Mouse (Mus musculus) heart, embryonic 14.5 days (tissue): ENCODE measurements around the gene Il4i1. TPM values are rescaled to one million over a fixed set of nuclear protein-coding genes. Genes with fewer than 3 reads are reported as not detected.

Experiments
- ATAC-seq: fragments of 200-750 bp; cut with Nextera tagmentation; 2 replicates; pipeline ENCODE4 v1.8.0; 2017; ENCODE audit warnings: low read depth, moderate TSS enrichment; ENCODE audit not compliant: insufficient number of reproducible peaks, insufficient read depth, low FRiP score
- H3K27ac ChIP-seq, 2 experiments: fragments of 200-500 bp in 1 of 2; fragments of 300-500 bp in 1 of 2; sonication (generic) in 1 of 2; replicated peaks in 1 of 2; 2 replicates each; pipeline ENCODE4 v1.5.1; 2012 to 2014; ENCODE audit warnings: low read depth in 2 of 2, low read length in 2 of 2, control low read depth in 1 of 2, mild to moderate bottlenecking in 1 of 2, mixed read lengths in 1 of 2; ENCODE audit not compliant: control insufficient read depth in 1 of 2, insufficient read depth in 1 of 2
- H3K27me3 ChIP-seq: fragments of 300-500 bp; sonication (generic); 2 replicates; pipeline ENCODE4 v1.6.1; 2014; ENCODE audit warnings: mild to moderate bottlenecking, low read length, control low read depth; ENCODE audit not compliant: control insufficient read depth, insufficient read depth
- H3K36me3 ChIP-seq: fragments of 300-500 bp; sonication (generic); 2 replicates; pipeline ENCODE4 v1.6.1; 2014; ENCODE audit warnings: mild to moderate bottlenecking, control low read depth, low read length, mixed read lengths; ENCODE audit not compliant: control insufficient read depth, insufficient read depth
- H3K4me1 ChIP-seq, 2 experiments: fragments of 200-500 bp in 1 of 2; fragments of 300-500 bp in 1 of 2; sonication (generic) in 1 of 2; 2 replicates each; pipeline ENCODE4 v1.6.1; 2012 to 2014; ENCODE audit warnings: low read length in 2 of 2, control low read depth in 1 of 2, mixed read lengths in 1 of 2; ENCODE audit not compliant: control insufficient read depth in 2 of 2, insufficient read depth in 2 of 2
- H3K4me2 ChIP-seq: fragments of 300-500 bp; sonication (generic); 2 replicates; pipeline ENCODE4 v1.6.1; 2014; ENCODE audit warnings: mild to moderate bottlenecking, low read length
- H3K4me3 ChIP-seq, 2 experiments: fragments of 200-500 bp in 1 of 2; fragments of 300-500 bp in 1 of 2; sonication (generic) in 1 of 2; 2 replicates each; pipeline ENCODE4 v1.5.1; 2012 to 2014; ENCODE audit warnings: low read length in 2 of 2, mild to moderate bottlenecking in 2 of 2, control low read depth in 1 of 2, low read depth in 1 of 2, moderate library complexity in 1 of 2; ENCODE audit not compliant: control insufficient read depth in 1 of 2, insufficient read depth in 1 of 2
- H3K9ac ChIP-seq: fragments of 300-500 bp; sonication (generic); 2 replicates; pipeline ENCODE4 v1.6.1; 2014; ENCODE audit warnings: mild to moderate bottlenecking, low read length
- H3K9me3 ChIP-seq: fragments of 300-500 bp; sonication (generic); 2 replicates; pipeline ENCODE4 v1.6.1; 2016; ENCODE audit warnings: low read length, control low read depth; ENCODE audit not compliant: control insufficient read depth
- WGBS: fragments of 180-500 bp; shearing (Covaris S2); extraction: QIAGEN DNeasy Blood & Tissue Kit; methylation state at CpG from one replicate; pipeline ENCODE4 v1.1.7; 2014; 5-methylcytosine and 5-hydroxymethylcytosine counted together
- polyA plus RNA-seq: library from polyadenylated mRNA; unstranded; fragments of >200 nt; fragmentation: Nextera tagmentation; extraction: Ambion mirVana; gene quantifications from 2 replicates; pipeline ENCODE4 v1.2.1, GENCODE M21; 2014

The Il4i1 gene
- polyA plus RNA-seq, 1 experiment from 2014 or later, result 0.91 TPM

GRCm38 (mm10) chr7:44819391-44819790, 3.2 kb downstream of the Il4i1 start:
- H3K9ac ChIP-seq, result peak overlapping the region; percentile 95; the same call in 1 of the 2 replicates
- no peaks in the 10 kb centered on the region for H3K27me3 ChIP-seq
- peak overlapping the region; percentile 91 for H3K4me2 ChIP-seq
- no peaks in the 10 kb centered on the region for H3K9me3 ChIP-seq
- no peak overlapping the region for H3K27ac ChIP-seq
- peak overlapping the region in 1 of 2 experiments; percentile 85; a peak in 1 of 4 replicates for H3K4me3 ChIP-seq
- peaks cover 22 to 71% of the 10 kb centered on the region in 2 experiments for H3K4me1 ChIP-seq
- WGBS, result 95% methylated on average over 2 of the region's 2 CpGs
- H3K36me3 ChIP-seq, result peaks cover 11% of the 10 kb centered on the region; the same call in 1 of the 2 replicates
- no peak for ATAC-seq

- Histone ChIP-seq H3K36me3 (peaks cover 10% of the 10 kb centered on the region; the same call in 1 of the 2 replicates), H3K27ac (no peak overlapping the region), H3K4me1 (peaks cover 22 to 71% of the 10 kb centered on the region in 2 experiments), H3K4me2 (peak overlapping the region; percentile 91; the same call in 1 of the 2 replicates), H3K9me3 (no peaks in the 10 kb centered on the region), H3K9ac (peak overlapping the region; percentile 95), H3K27me3 (no peaks in the 10 kb centered on the region), H3K4me3 (peak overlapping the region in 1 of 2 experiments; percentile 6; a peak in 1 of 4 replicates)
- 39% methylated on average over 5 of the region's 5 CpGs for WGBS
- no peak for ATAC-seq
These were observed 3.7 kb downstream of the Il4i1 start for GRCm38 (mm10) chr7:44819863-44820262.

- Histone ChIP-seq H3K9me3 (no peaks in the 10 kb centered on the region), H3K4me1 (peaks cover 20 to 67% of the 10 kb centered on the region in 2 experiments), H3K9ac (no peak overlapping the region), H3K4me3 (no peak overlapping the region), H3K4me2 (no peak overlapping the region), H3K27ac (no peak overlapping the region; a peak in 1 of 4 replicates), H3K27me3 (no peaks in the 10 kb centered on the region), H3K36me3 (peaks cover 10% of the 10 kb centered on the region; the same call in 1 of the 2 replicates)
- no peak for ATAC-seq
- WGBS, result 74% methylated on average over 3 of the region's 3 CpGs
These were observed 4.3 kb downstream of the Il4i1 start for GRCm38 (mm10) chr7:44820525-44820924.

GRCm38 (mm10) chr7:44821666-44822448, 5.7 kb downstream of the Il4i1 start:
- ATAC-seq, result no peak
- WGBS, result 84% methylated on average over 7 of the region's 7 CpGs

GRCm38 (mm10) chr7:44823409-44823808, 7.2 kb downstream of the Il4i1 start:
- H3K4me1 ChIP-seq, result peaks cover 11 to 58% of the 10 kb centered on the region in 2 experiments

More at GRCm38 (mm10) chr7:44821666-44822448, 5.7 kb downstream of the Il4i1 start:
- Histone ChIP-seq H3K4me1 (peaks cover 20 to 72% of the 10 kb centered on the region in 2 experiments), H3K9me3 (no peaks in the 10 kb centered on the region), H3K4me2 (no peak overlapping the region), H3K27me3 (no peaks in the 10 kb centered on the region), H3K9ac (no peak overlapping the region), H3K36me3 (peaks cover 13% of the 10 kb centered on the region; the same call in 1 of the 2 replicates), H3K4me3 (no peak overlapping the region), H3K27ac (no peak overlapping the region)

GRCm38 (mm10) chr7:44824872-44825271, 8.7 kb downstream of the Il4i1 start:
- no peak overlapping the region for H3K4me3 ChIP-seq
- no peak overlapping the region for H3K9ac ChIP-seq
- H3K4me2 ChIP-seq, result no peak overlapping the region
- no peak overlapping the region for H3K27ac ChIP-seq
- H3K27me3 ChIP-seq, result no peaks in the 10 kb centered on the region
- 25% methylated on average over 3 of the region's 3 CpGs for WGBS
- H3K4me1 ChIP-seq, result peaks cover 1 to 44% of the 10 kb centered on the region in 2 experiments; a peak in 3 of 4 replicates
- no peaks in the 10 kb centered on the region for H3K9me3 ChIP-seq
- peaks cover 28% of the 10 kb centered on the region for H3K36me3 ChIP-seq
- ATAC-seq, result no peak

More at GRCm38 (mm10) chr7:44823409-44823808, 7.2 kb downstream of the Il4i1 start:
- no peak overlapping the region for H3K4me2 ChIP-seq
- H3K36me3 ChIP-seq, result peaks cover 20% of the 10 kb centered on the region
- H3K27ac ChIP-seq, result no peak overlapping the region
- no peaks in the 10 kb centered on the region for H3K27me3 ChIP-seq
- no peak overlapping the region for H3K9ac ChIP-seq
- H3K9me3 ChIP-seq, result no peaks in the 10 kb centered on the region
- ATAC-seq, result no peak
- H3K4me3 ChIP-seq, result no peak overlapping the region
- 46% methylated on average over 7 of the region's 7 CpGs for WGBS

GRCm38 (mm10) chr7:44826771-44827170, 10.6 kb downstream of the Il4i1 start:
- Histone ChIP-seq H3K9me3 (no peaks in the 10 kb centered on the region), H3K27ac (no peak overlapping the region), H3K4me2 (no peak overlapping the region), H3K4me1 (peaks cover 0 to 26% of the 10 kb centered on the region in 2 experiments; a peak in 1 of 4 replicates), H3K27me3 (no peaks in the 10 kb centered on the region), H3K9ac (peak overlapping the region; percentile 34; the same call in 1 of the 2 replicates), H3K4me3 (no peak overlapping the region), H3K36me3 (peaks cover 46% of the 10 kb centered on the region)
- 90% methylated on average over 3 of the region's 3 CpGs for WGBS
- no peak for ATAC-seq
